Mouse (Mus musculus) intestine, postnatal 0 days (tissue): ENCODE data around the gene Gm28539. TPM values are rescaled to one million over a fixed set of nuclear protein-coding genes. Genes with fewer than 3 reads are reported as not detected.

Experiments used
- ATAC-seq: fragments of 200-750 bp; cut with Nextera tagmentation; 2 replicates; pipeline ENCODE4 v1.8.0; 2017; ENCODE audit warnings: mild to moderate bottlenecking, moderate TSS enrichment, moderate library complexity
- H3K27ac ChIP-seq: fragments of 300-500 bp; sonication (generic); 2 replicates; pipeline ENCODE4 v1.5.1; 2014; ENCODE audit warnings: mild to moderate bottlenecking, low read depth, low read length, moderate library complexity
- H3K27me3 ChIP-seq: fragments of 300-500 bp; sonication (generic); replicated peaks from 2 replicates; pipeline ENCODE4 v1.6.1; 2014; ENCODE audit warnings: low read length, mixed read lengths; ENCODE audit not compliant: control insufficient read depth, insufficient read depth
- H3K36me3 ChIP-seq: fragments of 300-500 bp; sonication (generic); 2 replicates; pipeline ENCODE4 v1.6.1; 2014; ENCODE audit warnings: mild to moderate bottlenecking, moderate library complexity; ENCODE audit not compliant: control insufficient read depth, insufficient read depth
- H3K4me1 ChIP-seq: fragments of 300-500 bp; sonication (generic); replicated peaks from 2 replicates; pipeline ENCODE4 v1.6.1; 2014; ENCODE audit warnings: antibody characterized with exemption, low read length, mixed read lengths; ENCODE audit not compliant: control insufficient read depth, insufficient read depth
- H3K4me2 ChIP-seq: fragments of 300-500 bp; sonication (generic); replicated peaks from 2 replicates; pipeline ENCODE4 v1.6.1; 2014; ENCODE audit warnings: low read depth, mild to moderate bottlenecking, moderate library complexity
- H3K4me3 ChIP-seq: fragments of 300-500 bp; sonication (generic); 2 replicates; pipeline ENCODE4 v1.5.1; 2014; ENCODE audit warnings: low read depth, low read length
- H3K9ac ChIP-seq: fragments of 300-500 bp; sonication (generic); 2 replicates; pipeline ENCODE4 v1.6.1; 2014; ENCODE audit warnings: mild to moderate bottlenecking, low read depth, low read length
- H3K9me3 ChIP-seq: fragments of 300-500 bp; sonication (generic); 2 replicates; pipeline ENCODE4 v1.6.1; 2016; ENCODE audit warnings: mixed run types; ENCODE audit not compliant: control insufficient read depth
- CTCF ChIP-seq: sonication (generic); IDR thresholded peaks from 2 replicates; pipeline ENCODE4 v1.5.1; 2016; ENCODE audit warnings: low read depth, mild to moderate bottlenecking, control low read depth, antibody characterized with exemption, moderate library complexity
- WGBS: fragments of 180-500 bp; shearing (Covaris S2); extraction: QIAGEN DNeasy Blood & Tissue Kit; methylation state at CpG from one replicate; pipeline ENCODE4 v1.1.7; 2014; 5-methylcytosine and 5-hydroxymethylcytosine counted together
- polyA plus RNA-seq: library from polyadenylated mRNA; unstranded; fragments of >200 nt; fragmentation: Nextera tagmentation; extraction: Ambion mirVana; gene quantifications from 2 replicates; pipeline ENCODE4 v1.2.1, GENCODE M21; 2015

Gm28539 gene
- polyA plus RNA-seq, 1 experiment from 2014 or later: not detected

DNA sequence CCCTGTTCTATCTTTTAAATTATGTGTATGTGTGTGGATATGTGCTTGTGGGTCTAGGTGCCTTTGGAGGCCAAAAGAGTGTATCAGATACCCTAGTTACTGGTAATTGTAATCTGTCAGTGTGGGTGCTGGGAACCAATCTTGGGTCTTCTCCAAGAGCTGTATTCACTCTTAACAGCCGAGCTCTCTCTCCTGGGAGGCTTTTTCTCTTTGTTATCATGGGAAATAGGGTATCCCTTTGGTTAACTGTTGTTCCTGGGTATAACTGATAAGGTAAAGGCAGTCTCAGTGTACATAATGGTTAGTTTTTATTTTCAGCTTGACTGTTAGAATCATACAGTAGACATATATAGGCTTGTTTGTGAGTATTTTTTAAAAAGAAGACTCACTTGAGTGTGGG, 14.0 kb upstream of the Gm28539 start:
- H3K9me3 ChIP-seq: no peaks in the 10 kb centered on the region
- no peaks in the 10 kb centered on the region for H3K4me1 ChIP-seq
- no peaks in the 10 kb centered on the region for H3K27me3 ChIP-seq
- no peak overlapping the region for H3K4me2 ChIP-seq
- H3K4me3 ChIP-seq: no peak overlapping the region
- no peak overlapping the region for H3K9ac ChIP-seq
- H3K27ac ChIP-seq: no peak overlapping the region
- WGBS: 86% methylated on average over 1 of the region's 1 CpGs
- ATAC-seq: no peak
- no peak for TF ChIP-seq CTCF
- H3K36me3 ChIP-seq: peaks cover 97% of the 10 kb centered on the region

DNA sequence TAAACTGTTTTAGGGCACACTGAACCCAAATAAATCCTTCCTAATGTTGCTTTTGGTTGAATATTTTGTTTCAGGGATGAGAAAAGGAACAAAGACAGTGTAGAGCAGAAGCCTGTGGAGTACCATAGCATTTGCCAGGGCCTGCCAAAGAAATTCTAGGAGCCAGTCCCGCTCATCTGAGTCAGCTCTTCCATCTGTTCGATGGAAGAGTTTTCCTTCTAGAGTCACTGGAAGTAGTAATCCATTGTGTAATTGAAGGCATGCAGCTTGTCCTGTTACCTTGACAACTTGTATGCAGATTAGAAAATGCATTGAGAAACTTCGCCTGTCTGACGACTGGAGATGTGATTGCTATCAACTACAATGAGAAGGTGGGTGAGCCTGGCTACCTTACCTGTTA, 13.5 kb upstream of the Gm28539 start:
- Histone ChIP-seq H3K9me3 (no peaks in the 10 kb centered on the region), H3K4me3 (no peak overlapping the region), H3K27me3 (no peaks in the 10 kb centered on the region), H3K9ac (no peak overlapping the region), H3K27ac (no peak overlapping the region), H3K4me2 (no peak overlapping the region), H3K36me3 (peaks cover 97% of the 10 kb centered on the region), H3K4me1 (no peaks in the 10 kb centered on the region)
- WGBS: 77% methylated on average over 4 of the region's 4 CpGs
- TF ChIP-seq CTCF: no peak
- no peak for ATAC-seq

DNA sequence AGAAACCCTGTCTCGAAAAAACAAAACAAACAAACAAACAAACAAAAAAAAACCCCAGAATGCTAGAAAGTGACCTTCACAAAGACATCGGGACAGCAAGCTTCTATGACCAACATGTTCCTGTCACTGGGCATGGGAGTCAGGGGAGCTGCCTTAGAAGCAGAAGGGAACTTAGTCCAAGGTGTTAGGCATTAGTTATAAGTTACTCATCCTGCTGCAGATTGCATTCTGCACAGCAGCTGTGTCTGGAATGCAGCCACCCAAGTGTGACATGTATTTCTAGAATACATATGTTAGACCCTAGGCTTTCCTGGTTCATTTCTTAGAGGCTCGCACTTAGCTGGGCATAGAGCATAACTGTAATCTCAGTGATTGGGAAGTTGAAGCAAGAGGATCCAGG, 7.8 kb upstream of the Gm28539 start:
- no peak for ATAC-seq
- Histone ChIP-seq H3K36me3 (peaks cover 81% of the 10 kb centered on the region), H3K9ac (no peak overlapping the region), H3K27me3 (no peaks in the 10 kb centered on the region), H3K9me3 (no peaks in the 10 kb centered on the region), H3K4me3 (no peak overlapping the region), H3K4me2 (no peak overlapping the region), H3K4me1 (no peaks in the 10 kb centered on the region), H3K27ac (no peak overlapping the region)
- no peak for TF ChIP-seq CTCF
- 94% methylated on average over 3 of the region's 3 CpGs for WGBS

DNA sequence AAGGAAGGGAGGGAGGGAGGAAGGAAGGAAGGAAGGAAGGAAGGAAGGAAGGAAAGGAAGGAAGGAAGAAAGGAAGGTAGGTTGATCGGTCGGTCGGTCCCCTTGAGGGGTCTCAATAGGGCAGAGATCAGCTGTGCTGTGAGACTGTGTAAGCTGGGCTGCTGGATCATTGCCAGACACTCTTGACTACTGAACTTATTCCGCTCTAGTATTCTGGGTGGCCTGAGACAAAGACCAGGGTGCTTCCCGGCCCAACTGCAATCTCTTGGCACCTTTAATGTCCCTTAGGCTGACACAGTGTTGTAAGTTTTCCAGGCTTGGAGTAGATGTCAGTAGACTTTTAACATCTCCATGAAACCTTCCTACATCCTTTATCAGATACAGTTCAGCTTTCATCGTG, 7.3 kb upstream of the Gm28539 start:
- H3K9ac ChIP-seq: no peak overlapping the region
- no peak overlapping the region for H3K4me3 ChIP-seq
- H3K4me2 ChIP-seq: no peak overlapping the region
- H3K4me1 ChIP-seq: no peaks in the 10 kb centered on the region
- no peaks in the 10 kb centered on the region for H3K27me3 ChIP-seq
- 86% methylated on average over 6 of the region's 6 CpGs for WGBS
- H3K27ac ChIP-seq: no peak overlapping the region
- ATAC-seq: no peak
- no peaks in the 10 kb centered on the region for H3K9me3 ChIP-seq
- peaks cover 81% of the 10 kb centered on the region for H3K36me3 ChIP-seq
- no peak for TF ChIP-seq CTCF

DNA sequence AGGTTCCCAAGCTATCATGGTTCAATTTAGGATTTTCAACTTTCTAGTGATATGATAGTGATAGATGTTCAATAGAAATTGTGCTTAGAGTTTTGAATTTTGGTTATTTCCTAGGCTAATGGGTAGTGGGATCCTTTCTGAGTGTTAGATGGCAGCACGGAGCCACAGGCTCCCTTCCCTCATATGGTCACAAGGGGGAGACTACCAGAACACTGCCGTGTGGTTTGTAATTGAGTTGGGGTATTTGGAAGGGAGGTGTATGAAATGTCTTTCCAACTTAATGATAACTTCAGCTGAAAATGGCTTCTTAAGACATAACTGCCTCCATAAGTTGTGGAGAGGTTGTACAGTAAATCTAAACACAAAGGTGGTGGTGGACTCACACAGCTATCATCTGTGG, 2.9 kb upstream of the Gm28539 start:
- Histone ChIP-seq H3K9ac (no peak overlapping the region), H3K4me2 (no peak overlapping the region), H3K4me1 (no peaks in the 10 kb centered on the region), H3K27ac (no peak overlapping the region), H3K27me3 (no peaks in the 10 kb centered on the region), H3K4me3 (no peak overlapping the region), H3K36me3 (peaks cover 50% of the 10 kb centered on the region), H3K9me3 (no peaks in the 10 kb centered on the region)
- no peak for ATAC-seq
- WGBS: 76% methylated on average over 2 of the region's 2 CpGs
- TF ChIP-seq CTCF: peak; percentile 33; the same call in 1 of the 2 replicates

DNA sequence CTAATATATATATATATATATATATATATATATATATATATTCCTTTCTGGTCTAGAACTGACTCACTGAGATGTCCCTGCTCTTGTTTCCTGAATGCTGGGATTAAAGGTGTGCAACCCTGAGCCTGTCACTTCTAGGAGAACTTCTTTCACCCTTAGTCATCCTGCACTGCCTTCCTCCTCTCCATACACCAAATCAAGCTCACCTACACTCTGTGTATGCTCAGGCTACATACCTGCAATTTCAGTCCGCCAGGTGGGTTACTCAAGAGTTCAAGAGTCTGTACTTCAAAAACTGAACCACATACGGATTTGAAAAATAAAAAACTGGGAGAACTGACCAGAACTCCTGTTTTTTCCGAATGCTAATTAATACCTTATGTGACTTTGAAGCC, 314 bp upstream of the Gm28539 start:
- Histone ChIP-seq H3K27ac (peak overlapping the region; percentile 89; the same call in 1 of the 2 replicates), H3K4me3 (peak overlapping the region; percentile 90)

DNA sequence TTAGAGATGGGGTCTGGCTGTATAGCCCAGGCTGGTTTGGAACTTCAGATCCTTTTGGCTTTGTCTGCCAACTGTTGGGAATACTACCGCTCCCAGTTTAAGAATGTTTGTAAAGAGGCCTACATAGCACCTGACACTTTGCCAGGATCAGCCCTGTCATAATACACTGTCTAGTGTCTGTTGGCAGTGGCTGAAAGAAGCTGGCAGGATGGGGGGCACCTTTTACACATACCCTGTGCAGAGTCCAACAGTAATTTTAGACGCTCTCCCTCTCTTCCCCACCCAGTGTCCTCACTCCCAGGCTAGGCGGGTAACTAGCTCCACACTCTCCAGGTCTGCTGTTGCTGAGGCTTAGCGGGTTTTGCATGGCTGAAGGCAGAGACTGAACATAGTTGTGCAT, 2.0 kb downstream of the Gm28539 start:
- Histone ChIP-seq H3K9ac (no peak overlapping the region), H3K4me2 (no peak overlapping the region), H3K4me1 (no peaks in the 10 kb centered on the region), H3K36me3 (peaks cover 24% of the 10 kb centered on the region; the same call in 1 of the 2 replicates), H3K27me3 (no peaks in the 10 kb centered on the region), H3K4me3 (no peak overlapping the region), H3K9me3 (no peaks in the 10 kb centered on the region), H3K27ac (no peak overlapping the region)
- no peak for TF ChIP-seq CTCF
- WGBS: 92% methylated on average over 4 of the region's 4 CpGs
- ATAC-seq: no peak

More for the DNA sequence above, 314 bp upstream of the Gm28539 start:
- ATAC-seq: peak; percentile 53
- Histone ChIP-seq H3K36me3 (peaks cover 41% of the 10 kb centered on the region), H3K4me1 (no peaks in the 10 kb centered on the region), H3K9me3 (no peaks in the 10 kb centered on the region), H3K9ac (peak overlapping the region; percentile 79; the same call in 1 of the 2 replicates), H3K4me2 (peak overlapping the region; percentile 83), H3K27me3 (no peaks in the 10 kb centered on the region)
- no peak for TF ChIP-seq CTCF
- 18% methylated on average over 3 of the region's 3 CpGs for WGBS
